Mouse (Mus musculus) myocyte (in vitro differentiated cells): ENCODE results near the gene Ifi35. TPM values are rescaled to one million over a fixed set of nuclear protein-coding genes. Genes with fewer than 3 reads are reported as not detected.

Experiments
- H3K27me3 ChIP-seq: one replicate; pipeline ENCODE4 v1.6.1; 2011; ENCODE audit not compliant: control insufficient read depth, insufficient read depth, insufficient read length
- H3K36me3 ChIP-seq: one replicate; pipeline ENCODE4 v1.6.1; 2011; ENCODE audit not compliant: control insufficient read depth, insufficient read depth
- H3K4me2 ChIP-seq: one replicate; pipeline ENCODE4 v1.6.1; 2011; ENCODE audit warnings: low read depth, control low read depth
- H3K4me3 ChIP-seq: one replicate; pipeline ENCODE4 v1.5.1; 2011; ENCODE audit warnings: mild to moderate bottlenecking, control low read depth, moderate library complexity
- H3K79me2 ChIP-seq: one replicate; pipeline ENCODE4 v1.6.1; 2011; ENCODE audit not compliant: control insufficient read depth, insufficient read depth
- H3ac ChIP-seq: one replicate; pipeline ENCODE4 v1.6.1; 2011; ENCODE audit not compliant: control insufficient read depth, insufficient read length
- CEBPB ChIP-seq: IDR thresholded peaks from 2 replicates; pipeline ENCODE4 v1.6.1; 2011; ENCODE audit warnings: mild to moderate bottlenecking, moderate library complexity; ENCODE audit not compliant: poor library complexity, insufficient read depth, severe bottlenecking
- E2F4 ChIP-seq: IDR thresholded peaks from one replicate; pipeline ENCODE4 v1.6.1; 2011; ENCODE audit warnings: mild to moderate bottlenecking, control low read depth, moderate library complexity; ENCODE audit not compliant: insufficient read depth
- MAX ChIP-seq: IDR thresholded peaks from one replicate; pipeline ENCODE4 v1.6.1; 2011; ENCODE audit warnings: low read depth, mild to moderate bottlenecking, control low read depth
- MYOD1 ChIP-seq, 3 experiments: IDR thresholded peaks; one replicate each; pipeline ENCODE4 v1.6.1; 2011; ENCODE audit warnings: control low read depth in 2 of 3, low read depth in 2 of 3, mild to moderate bottlenecking in 2 of 3, moderate library complexity in 1 of 3; ENCODE audit not compliant: insufficient read length in 2 of 3, control insufficient read depth in 1 of 3
- MYOG ChIP-seq, 3 experiments: IDR thresholded peaks; one replicate each; pipeline ENCODE4 v1.6.1; 2011; ENCODE audit warnings: control low read depth in 2 of 3, low read depth in 2 of 3, mild to moderate bottlenecking in 2 of 3; ENCODE audit not compliant: insufficient read length in 2 of 3, control insufficient read depth in 1 of 3, insufficient read depth in 1 of 3
- POLR2A ChIP-seq: IDR thresholded peaks from one replicate; pipeline ENCODE4 v1.6.1; 2011; ENCODE audit warnings: low read depth, mild to moderate bottlenecking, control low read depth, moderate library complexity; ENCODE audit not compliant: insufficient read length
- POLR2AphosphoS2 ChIP-seq: IDR thresholded peaks from one replicate; pipeline ENCODE4 v1.6.1; 2011; ENCODE audit warnings: low read depth, control low read depth; ENCODE audit not compliant: insufficient read length
- REST ChIP-seq: IDR thresholded peaks from one replicate; pipeline ENCODE4 v1.6.1; 2011; ENCODE audit warnings: mild to moderate bottlenecking, control low read depth, moderate library complexity; ENCODE audit not compliant: insufficient read depth, insufficient read length
- SRF ChIP-seq: IDR thresholded peaks from one replicate; pipeline ENCODE4 v1.6.1; 2011; ENCODE audit warnings: low read depth; ENCODE audit not compliant: control insufficient read depth, insufficient read length
- TCF12 ChIP-seq: IDR thresholded peaks from one replicate; pipeline ENCODE4 v1.6.1; 2011; ENCODE audit warnings: mild to moderate bottlenecking, control low read depth; ENCODE audit not compliant: poor library complexity, insufficient read depth, severe bottlenecking
- TCF3 ChIP-seq: IDR thresholded peaks from one replicate; pipeline ENCODE4 v1.6.1; 2011; ENCODE audit warnings: low read depth, control low read depth; ENCODE audit not compliant: insufficient read length
- USF1 ChIP-seq: IDR thresholded peaks from one replicate; pipeline ENCODE4 v1.6.1; 2011; ENCODE audit warnings: low read depth, mild to moderate bottlenecking, control low read depth, moderate library complexity
- polyA plus RNA-seq: library from polyadenylated mRNA; unstranded; fragments of >200 nt; fragmentation: generic; extraction: Trizol; gene quantifications from one replicate; pipeline ENCODE4 v1.2.1, GENCODE M21; 2012; ENCODE audit warnings: missing spikeins

The Ifi35 gene
- 24.8 TPM for polyA plus RNA-seq

DNA sequence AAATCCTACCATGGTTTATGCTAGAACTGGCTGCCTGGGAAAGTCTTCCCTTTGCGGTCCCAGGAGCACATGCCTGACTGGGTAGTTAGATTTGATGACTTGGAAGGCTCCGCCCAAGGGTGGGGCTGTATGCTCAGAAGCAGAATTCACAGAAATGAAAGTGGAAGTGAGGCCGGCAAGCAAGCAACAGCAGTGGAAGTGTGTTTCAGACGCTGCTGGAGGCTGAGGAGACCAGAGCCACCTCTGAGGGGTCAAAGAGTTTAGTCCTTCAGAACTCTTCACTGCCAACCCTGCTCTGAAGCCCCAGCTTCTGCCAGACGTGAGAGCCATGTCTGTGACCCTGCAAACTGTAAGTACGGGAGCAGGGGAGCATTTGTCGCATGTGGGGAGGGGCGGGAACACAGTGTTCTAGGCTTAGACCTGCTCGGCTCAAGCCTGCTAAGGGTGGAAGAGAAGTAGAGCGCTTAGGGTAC lies at the start of gene Ifi35:
Gene Ifi35, plus strand, starts transcription at position 134 of the 473 bp plus-strand sequence.
- Histone ChIP-seq H3K79me2 (peaks cover 16% of the 10 kb centered on the region), H3K4me2 (peak within 1 kb of the TSS; percentile 73), H3K27me3 (no peaks in the 10 kb centered on the region), H3K4me3 (peak within 1 kb of the TSS; percentile 34), H3K36me3 (peaks cover 27% of the 10 kb centered on the region), H3ac (peak within 1 kb of the TSS; percentile 3)
- TF ChIP-seq MAX = no peak
- peak; percentile 74 for TF ChIP-seq POLR2AphosphoS2
- TF ChIP-seq CEBPB = no peak
- no peak for TF ChIP-seq TCF12
- peak; percentile 75 for TF ChIP-seq POLR2A
- no peak for TF ChIP-seq TCF3
- peak; percentile 32 for TF ChIP-seq SRF

DNA sequence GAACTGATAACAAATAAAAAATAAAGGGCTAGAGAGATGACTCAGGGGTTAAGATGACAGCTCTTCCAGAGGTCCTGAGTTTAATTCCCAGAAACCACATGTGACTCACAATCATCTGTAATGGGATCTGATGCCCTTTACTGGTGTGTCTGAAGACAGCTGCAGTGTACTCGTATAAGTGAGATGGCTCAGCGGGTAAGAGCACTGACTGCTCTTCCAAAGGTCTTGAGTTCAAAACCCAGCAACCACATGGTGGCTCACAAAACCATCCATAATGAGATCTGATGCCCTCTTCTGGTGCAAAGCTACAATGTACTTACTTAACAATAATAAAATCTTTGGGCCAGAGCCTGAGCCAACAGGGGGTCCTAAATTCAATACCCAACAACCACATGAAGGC lies 32.9 kb upstream of the Ifi35 start:
- Histone ChIP-seq H3K27me3 (no peaks in the 10 kb centered on the region), H3K79me2 (no peaks in the 10 kb centered on the region), H3ac (no peak overlapping the region), H3K4me3 (no peak overlapping the region), H3K4me2 (no peak overlapping the region), H3K36me3 (peaks cover 8% of the 10 kb centered on the region)
- TF ChIP-seq MYOD1 (IDR thresholded peaks at IDR 0.05; ENCODE audit: control insufficient read depth in 1 of 3, insufficient read length in 2 of 3, low read depth in 2 of 3) (peak; percentile 25 to 63 (median 60)), E2F4 (no peak), USF1 (peak; percentile 67), TCF12 (peak; percentile 20), MYOG (IDR thresholded peaks at IDR 0.05; ENCODE audit: control insufficient read depth in 1 of 3, insufficient read depth in 1 of 3, insufficient read length in 2 of 3, low read depth in 2 of 3) (peak in 1 of 3 experiments; percentile 49)

DNA sequence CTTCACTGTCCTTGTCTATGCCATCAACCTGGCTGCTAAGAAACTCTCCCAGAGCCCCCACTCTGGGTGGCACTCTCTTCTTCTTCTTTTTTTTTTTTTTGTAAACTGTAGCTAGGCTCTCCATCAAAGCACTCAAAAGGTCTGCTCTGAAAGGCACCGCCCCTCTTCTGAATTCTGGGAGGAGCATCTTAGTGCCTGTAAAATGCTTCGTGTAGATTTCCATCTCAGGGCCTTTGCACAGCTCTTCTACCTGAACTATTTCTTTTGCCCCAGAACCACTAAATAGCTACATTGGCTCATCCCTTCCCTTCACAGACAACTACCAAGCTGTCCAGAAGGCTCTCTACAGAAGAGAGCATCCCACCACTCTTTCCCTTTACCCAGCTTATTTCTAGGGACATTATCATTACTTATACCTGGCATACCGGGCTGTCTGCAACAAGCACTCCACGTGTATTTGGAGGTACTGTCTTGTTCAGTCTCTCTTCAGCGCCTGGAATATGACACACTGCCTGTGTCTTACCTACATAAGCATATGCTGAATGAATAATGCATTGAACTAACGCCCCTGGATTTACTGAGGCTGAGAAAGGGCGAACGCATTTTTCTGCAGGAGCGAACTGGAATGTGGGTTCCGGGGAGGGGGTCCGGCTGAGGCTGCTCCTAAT lies 31.6 kb upstream of the Ifi35 start:
- peak overlapping the region; percentile 57 for H3K4me3 ChIP-seq
- TF ChIP-seq USF1 (no peak), TCF3 (no peak), MYOG (IDR thresholded peaks at IDR 0.05; ENCODE audit: control insufficient read depth in 1 of 3, insufficient read depth in 1 of 3, insufficient read length in 2 of 3, low read depth in 2 of 3) (no peak), POLR2A (no peak), MYOD1 (IDR thresholded peaks at IDR 0.05; ENCODE audit: control insufficient read depth in 1 of 3, insufficient read length in 2 of 3, low read depth in 2 of 3) (no peak), POLR2AphosphoS2 (no peak), MAX (no peak)

DNA sequence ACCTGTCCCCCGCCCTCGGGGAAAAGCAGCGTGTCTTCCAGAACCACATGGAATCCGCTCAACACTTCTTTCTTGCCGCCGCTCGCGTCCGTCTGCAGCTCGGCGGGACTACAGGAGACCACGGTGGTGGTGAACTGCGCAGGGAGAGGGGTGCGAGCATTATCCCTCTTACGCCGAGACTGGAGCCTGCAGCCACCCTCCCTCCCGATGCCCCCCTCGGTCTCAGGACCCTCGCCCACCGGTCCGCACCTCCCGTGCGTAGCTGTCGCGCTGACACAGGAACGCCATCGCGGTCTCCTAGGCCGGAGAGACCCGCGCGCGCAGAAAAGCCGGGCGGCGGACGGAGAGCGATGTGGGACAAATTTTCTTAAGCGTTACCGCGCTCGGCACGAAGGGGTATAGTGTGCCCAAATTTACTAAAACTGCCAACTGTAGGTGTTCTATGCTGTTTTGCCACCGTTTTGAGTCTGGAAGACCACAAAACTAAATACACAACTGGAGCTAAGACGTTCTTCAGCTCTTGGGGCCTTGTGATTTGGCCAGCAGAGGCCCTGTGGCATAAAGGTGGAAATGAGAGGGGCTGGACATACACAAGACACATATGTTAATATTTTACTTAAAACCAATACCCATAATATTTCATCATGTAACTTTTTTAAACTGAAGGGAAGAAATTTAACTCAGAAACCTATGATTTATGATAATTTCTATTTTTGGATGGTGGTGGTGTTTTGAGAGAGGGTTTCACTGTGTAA lies 30.9 kb upstream of the Ifi35 start, which contains the start of gene Aarsd1:
Gene Aarsd1, minus strand, starts transcription at position 515 of the 755 bp plus-strand sequence.
- Histone ChIP-seq H3K27me3 (no peaks in the 10 kb centered on the region), H3K4me2 (peak within 1 kb of the TSS; percentile 90), H3K36me3 (peaks cover 8% of the 10 kb centered on the region), H3K4me3 (peak within 1 kb of the TSS; percentile 57), H3ac (peak within 1 kb of the TSS; percentile 24), H3K79me2 (no peaks in the 10 kb centered on the region)
- TF ChIP-seq CEBPB (no peak), TCF3 (no peak), POLR2A (peak; percentile 88), REST (no peak), MYOD1 (IDR thresholded peaks at IDR 0.05; ENCODE audit: control insufficient read depth in 1 of 3, insufficient read length in 2 of 3, low read depth in 2 of 3) (peak in 1 of 3 experiments; percentile 22), SRF (no peak), MAX (no peak), POLR2AphosphoS2 (peak; percentile 93), TCF12 (no peak), MYOG (IDR thresholded peaks at IDR 0.05; ENCODE audit: control insufficient read depth in 1 of 3, insufficient read depth in 1 of 3, insufficient read length in 2 of 3, low read depth in 2 of 3) (peak in 1 of 3 experiments; percentile 10), USF1 (no peak), E2F4 (peak; percentile 60)

More for the DNA sequence above, 31.6 kb upstream of the Ifi35 start:
- Histone ChIP-seq H3K36me3 (peaks cover 8% of the 10 kb centered on the region), H3K27me3 (no peaks in the 10 kb centered on the region), H3K4me2 (peak overlapping the region; percentile 90), H3ac (peak overlapping the region; percentile 24), H3K79me2 (no peaks in the 10 kb centered on the region)

DNA sequence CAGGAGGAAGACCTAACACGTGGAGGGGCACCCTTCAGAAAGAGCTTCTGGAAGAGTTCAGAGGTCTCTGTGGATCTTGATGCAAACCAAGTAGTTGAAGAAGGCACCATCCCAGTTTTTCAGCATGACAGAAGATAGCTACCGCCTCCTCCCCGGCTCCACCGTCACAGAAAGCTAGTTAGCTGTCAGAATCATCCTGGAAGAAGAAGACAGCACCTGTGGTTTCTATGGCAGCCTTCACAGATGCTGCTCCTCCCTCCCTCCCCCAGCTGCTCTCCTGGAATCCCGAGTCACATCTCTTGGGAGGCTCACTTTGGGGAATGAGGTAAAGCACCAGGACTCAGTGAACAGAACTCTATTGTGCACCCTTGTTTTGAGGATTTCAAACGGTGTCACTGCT lies 29.2 kb upstream of the Ifi35 start:
- no peak overlapping the region for H3ac ChIP-seq

More for the DNA sequence above, 29.2 kb upstream of the Ifi35 start:
- Histone ChIP-seq H3K36me3 (peaks cover 3% of the 10 kb centered on the region), H3K79me2 (peaks cover 5% of the 10 kb centered on the region), H3K4me3 (no peak overlapping the region), H3K27me3 (no peaks in the 10 kb centered on the region), H3K4me2 (no peak overlapping the region)
- TF ChIP-seq REST (no peak), POLR2AphosphoS2 (no peak), TCF3 (no peak), TCF12 (no peak), E2F4 (no peak), CEBPB (no peak), MYOD1 (IDR thresholded peaks at IDR 0.05; ENCODE audit: control insufficient read depth in 1 of 3, insufficient read length in 2 of 3, low read depth in 2 of 3) (no peak), MYOG (IDR thresholded peaks at IDR 0.05; ENCODE audit: control insufficient read depth in 1 of 3, insufficient read depth in 1 of 3, insufficient read length in 2 of 3, low read depth in 2 of 3) (no peak), MAX (no peak), POLR2A (no peak), USF1 (no peak), SRF (no peak)
